ENCODE assay signal across 11 mouse cellular contexts in genomic region chr7:16207496-16207895, GRCm38 (mm10). TPM values are rescaled to one million over a fixed set of nuclear protein-coding genes. Genes with fewer than 3 reads are reported as not detected.
DNase-seq lines count a peak whose midpoint lies in the region.
"Had no signal": no experiment of that assay in that cellular context is flagged by ENCODE, and none has a peak within 500 bp of the region (broad histone marks: within the 10 kb centered on the region; RNA-seq: fewer than 3 reads in every experiment).

No protein-coding gene starts in this region.

- H3K4me1 ChIP-seq in heart, embryonic 10.5 days, result no peaks in the 10 kb centered on the region
- H3K4me1 ChIP-seq: heart, embryonic 13.5 days; neural tube, embryonic 13.5 days had no signal

- WGBS in heart, embryonic 10.5 days, result 85% methylated on average over 10 of the region's 10 CpGs

- no peak overlapping the region for H3K4me3 ChIP-seq in heart, embryonic 10.5 days
- H3K4me3 ChIP-seq: heart, embryonic 13.5 days; neural tube, embryonic 13.5 days had no signal

- no peaks in the 10 kb centered on the region for H3K9me3 ChIP-seq in heart, embryonic 10.5 days
- H3K9me3 ChIP-seq: heart, embryonic 13.5 days; neural tube, embryonic 13.5 days had no signal

- H3K36me3 ChIP-seq in heart, embryonic 10.5 days, result peaks cover 86% of the 10 kb centered on the region

- H3K27me3 ChIP-seq in heart, embryonic 10.5 days (ENCODE audit: insufficient read depth, poor library complexity, severe bottlenecking), result no peaks in the 10 kb centered on the region
- H3K27me3 ChIP-seq: heart, embryonic 13.5 days; neural tube, embryonic 13.5 days had no signal

- H3K27ac ChIP-seq in heart, embryonic 10.5 days, result no peak overlapping the region
- H3K27ac ChIP-seq: heart, embryonic 13.5 days; neural tube, embryonic 13.5 days had no signal

- DNase-seq in heart, adult 11 months, result peak; percentile 98
- no peak for DNase-seq in heart, embryonic 10.5 days (ENCODE audit: low spot score)
- peak; percentile 88 for DNase-seq in 3134 (ENCODE audit: extremely low read depth, insufficient read length, low spot score)
- DNase-seq in adrenal gland, postnatal 36 days, result peak; percentile 63 to 67
- peak; percentile 41 to 49 for DNase-seq in layer of hippocampus, postnatal 36 days
- DNase-seq in skeletal muscle tissue, adult 2 months (ENCODE audit: low read depth, low spot score), result peak; percentile 30
- no peak for DNase-seq in cerebellum, adult 9-11 months
- no peak for DNase-seq in cerebellum, postnatal 36 days

RNA-seq across cellular contexts. Expression of gene Dhx34, which starts 14.3 kb away (rescaled TPM):
- polyA plus RNA-seq in heart, embryonic 10.5 days (2016; fragmentation: Nextera tagmentation; extraction: Ambion mirVana), result 12.9 and 14.8 TPM in 2 replicates
- total RNA-seq in adrenal gland, postnatal 36 days (2021), result 10 to 100 TPM; 11.8 to 14.2 TPM
- 10 to 100 TPM; 10.1 to 12.2 TPM for total RNA-seq in layer of hippocampus, postnatal 36 days (2021)

RNA-seq across cellular contexts. Expression of gene Meis3, which starts 32.6 kb away (rescaled TPM):
- polyA plus RNA-seq in heart, embryonic 10.5 days (2016; fragmentation: Nextera tagmentation; extraction: Ambion mirVana), result 22.5 and 41.8 TPM in 2 replicates
- total RNA-seq in adrenal gland, postnatal 36 days (2021), result 10 to 100 TPM; 11.6 to 14.0 TPM
- total RNA-seq in layer of hippocampus, postnatal 36 days (2021), result 10 to 100 TPM; 36.1 to 44.0 TPM

RNA-seq across cellular contexts. Expression of gene C5ar2, which starts 36.5 kb away (rescaled TPM):
- 0.54 and 0.57 TPM in 2 replicates for polyA plus RNA-seq in heart, embryonic 10.5 days (2016; fragmentation: Nextera tagmentation; extraction: Ambion mirVana)
- total RNA-seq in adrenal gland, postnatal 36 days (2021), result under 1 TPM; 0.43 to 0.50 TPM
- total RNA-seq in layer of hippocampus, postnatal 36 days (2021), result under 1 TPM; 0.35 to 0.60 TPM

RNA-seq across cellular contexts. Expression of gene C5ar1, which starts 51.8 kb away (rescaled TPM):
- polyA plus RNA-seq in heart, embryonic 10.5 days (2016; fragmentation: Nextera tagmentation; extraction: Ambion mirVana), result 0.31 and 1.0 TPM in 2 replicates
- total RNA-seq in adrenal gland, postnatal 36 days (2021), result 1 to 10 TPM; 3.5 to 9.4 TPM
- total RNA-seq in layer of hippocampus, postnatal 36 days (2021), result 1 to 10 TPM in 1 of 2 experiments, under 1 TPM in 1; 0.62 to 1.9 TPM
- total RNA-seq: ES-E14 had no signal

Comparison
In these comparisons a context has a peak if more than half of its experiments do, and no peak if none do; other contexts are left out.
1. DNase-seq: peak in heart, adult 11 months (single experiment), 3134 (single experiment), adrenal gland, postnatal 36 days (2 of 2), layer of hippocampus, postnatal 36 days (2 of 2) and skeletal muscle tissue, adult 2 months (single experiment); none in heart, embryonic 10.5 days (single experiment), cerebellum, adult 9-11 months (single experiment) and cerebellum, postnatal 36 days (0 of 2).